Mouse (Mus musculus) R1 (cell line): ENCODE measurements at regions not wholly inside any gene's neighbourhood (a gene's known extent, or its start where the extent isn't known, plus 50 kb on each side); places are given as distances from the start of the nearest gene placed in this dataset.

Experiments used
- DNase-seq: peaks from one replicate; pipeline ENCODE4 v3.0.0-alpha.2; 2018; ENCODE audit warnings: low read depth, low spot score

DNA sequence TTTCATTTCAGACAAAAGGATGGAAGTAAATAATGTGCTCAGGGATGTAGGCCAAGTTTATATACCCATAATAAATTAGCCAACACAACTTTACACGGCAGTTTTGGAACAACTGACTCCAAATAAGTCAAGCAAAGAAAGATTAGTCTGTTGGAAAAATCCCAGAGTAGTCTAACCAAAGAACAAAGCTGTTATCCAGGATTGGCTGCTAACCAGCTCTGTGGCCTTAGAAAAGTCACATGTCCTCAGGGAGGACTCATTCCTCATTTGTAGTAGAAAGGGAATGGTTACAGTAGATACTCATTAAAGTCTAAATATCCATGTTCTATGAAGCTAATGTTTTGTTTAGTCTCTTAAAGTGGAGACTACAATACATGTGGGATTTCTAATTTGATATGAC, 130.6 kb upstream of the Mid1 start:
- DNase-seq, result no peak

DNA sequence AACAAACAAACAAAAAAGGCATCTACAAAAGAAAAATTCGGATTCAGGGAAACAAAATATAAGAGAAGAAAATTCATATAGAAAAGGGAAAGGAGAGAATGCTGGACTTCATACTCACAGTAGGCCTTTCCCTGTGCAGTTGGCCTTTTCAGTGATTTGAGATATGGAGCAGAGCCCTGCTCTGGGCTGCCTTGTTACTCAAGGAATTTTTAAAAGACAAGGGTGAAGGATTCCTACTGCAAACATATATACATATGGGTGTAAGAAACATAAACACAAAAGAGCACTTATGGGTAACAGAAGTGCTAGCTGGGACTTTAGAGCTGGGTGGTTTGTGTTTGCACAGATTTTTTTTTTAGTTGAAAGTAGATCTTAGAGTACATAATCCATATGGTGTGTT, 132.1 kb upstream of the Mid1 start:
- no peak for DNase-seq

DNA sequence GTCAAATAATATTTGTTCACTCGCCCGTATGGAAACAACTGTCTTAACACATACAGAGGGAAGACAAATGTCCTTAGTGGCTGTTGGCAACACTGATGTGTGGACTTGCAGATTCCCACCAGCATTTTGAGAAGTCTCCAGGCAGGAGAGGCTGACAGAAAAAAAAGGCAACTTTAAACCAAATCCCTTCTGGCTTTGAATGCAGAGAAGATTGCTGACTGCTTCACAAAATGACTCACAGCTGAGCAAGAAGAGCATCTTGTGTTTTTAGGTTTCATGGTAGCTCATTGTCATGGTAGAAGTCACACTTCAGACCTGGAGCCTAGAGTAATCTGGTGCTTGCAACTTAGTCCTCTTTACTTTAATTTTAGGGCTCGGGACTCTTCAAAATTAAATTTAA, 141.0 kb upstream of the Mid1 start:
- no peak for DNase-seq

DNA sequence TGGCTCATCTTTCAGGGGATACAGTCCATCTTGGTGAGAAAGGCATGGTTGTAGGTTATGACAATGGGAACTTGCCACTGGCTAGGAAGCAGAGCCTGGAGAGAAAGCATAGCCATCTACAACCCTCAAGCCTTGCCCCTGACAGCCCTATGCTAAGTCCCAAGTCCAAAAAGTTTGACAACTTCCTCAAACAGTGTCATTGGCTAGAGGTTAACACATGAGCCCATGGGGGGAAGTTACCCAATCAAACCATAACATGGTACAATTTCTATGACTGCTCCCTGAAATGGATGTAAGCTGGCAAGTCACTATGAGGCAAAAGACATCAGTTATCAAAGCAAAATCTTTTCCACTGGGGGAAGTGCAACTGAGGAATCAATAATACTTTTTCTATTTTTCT, 176.8 kb upstream of the Mid1 start:
- no peak for DNase-seq

DNA sequence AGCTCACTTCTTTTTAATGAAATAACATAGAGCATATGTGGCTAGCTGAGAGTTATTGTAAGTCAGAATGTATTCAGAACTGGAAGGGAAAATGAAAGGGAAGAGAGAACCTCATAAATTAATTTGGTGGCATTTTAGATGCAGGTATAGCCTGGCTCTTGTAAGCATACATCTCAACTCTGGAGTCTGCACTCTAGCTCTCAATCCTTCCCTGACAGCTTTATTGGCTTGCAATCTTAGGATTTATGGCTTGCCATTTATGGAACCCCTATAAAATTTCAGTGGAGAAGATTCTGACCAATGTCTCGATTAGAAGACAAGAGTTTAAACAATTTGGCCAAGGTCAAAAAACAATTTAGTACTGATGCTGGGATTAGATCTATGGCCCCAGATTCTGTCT, 173.4 kb upstream of the Hccs start:
- no peak for DNase-seq

DNA sequence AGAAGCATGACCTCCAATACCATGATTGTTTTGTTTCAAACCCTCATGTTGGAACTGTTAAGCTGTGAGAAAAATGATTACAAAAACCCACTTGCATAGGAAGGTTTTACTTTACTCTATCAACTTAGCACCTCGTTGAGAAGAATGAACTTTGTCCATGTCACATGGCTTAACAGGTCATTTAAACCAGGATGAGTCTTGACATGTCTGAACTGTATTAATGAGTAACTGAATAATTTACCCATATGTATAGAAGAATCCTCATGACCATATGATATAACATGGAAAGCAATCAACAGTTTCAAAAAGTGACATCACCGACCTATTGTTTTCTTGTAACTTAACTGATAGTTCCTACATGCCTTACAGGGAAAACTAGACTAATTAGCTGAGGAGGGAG, 153.3 kb upstream of the Hccs start:
- no peak for DNase-seq

DNA sequence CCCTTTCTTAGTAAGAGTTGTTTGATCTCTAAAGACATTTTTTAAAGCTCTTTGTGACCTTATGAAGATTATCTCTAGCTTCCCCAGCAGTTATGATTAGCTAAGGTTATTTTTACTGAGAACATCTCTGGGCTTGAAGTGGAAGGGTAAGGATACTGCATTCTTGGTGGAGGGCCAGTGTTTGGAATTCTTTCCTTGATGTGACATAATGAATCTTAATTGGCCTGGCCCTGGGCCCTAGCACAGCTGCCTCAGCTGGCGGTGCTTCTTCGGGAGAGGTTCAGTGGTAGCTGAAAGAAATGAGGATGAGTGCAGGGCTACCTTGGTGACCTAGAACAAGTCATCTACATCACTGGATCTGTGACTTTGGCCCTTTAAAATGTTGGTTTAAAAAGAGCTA, 150.5 kb upstream of the Hccs start:
- DNase-seq, result no peak

DNA sequence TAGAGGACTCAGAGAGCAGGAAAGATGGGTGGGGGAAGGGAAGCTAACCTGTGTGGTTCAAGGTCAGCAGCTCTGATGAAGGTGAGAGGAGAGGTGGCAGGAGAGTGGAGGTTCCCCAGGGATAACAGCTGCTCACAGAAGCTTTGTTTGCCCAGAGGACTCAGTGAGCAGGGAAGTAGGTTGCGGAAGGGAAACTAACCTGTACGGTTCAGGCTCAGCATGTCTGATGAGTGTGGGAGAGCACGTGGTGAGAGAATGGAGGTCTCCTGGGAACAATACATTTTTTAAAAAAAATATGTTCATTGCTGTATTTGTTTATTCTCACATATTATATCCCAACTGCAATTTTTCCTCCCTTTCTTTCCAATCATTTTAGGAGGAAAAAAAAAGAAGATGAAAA, 130.0 kb upstream of the Hccs start:
- DNase-seq, result no peak

DNA sequence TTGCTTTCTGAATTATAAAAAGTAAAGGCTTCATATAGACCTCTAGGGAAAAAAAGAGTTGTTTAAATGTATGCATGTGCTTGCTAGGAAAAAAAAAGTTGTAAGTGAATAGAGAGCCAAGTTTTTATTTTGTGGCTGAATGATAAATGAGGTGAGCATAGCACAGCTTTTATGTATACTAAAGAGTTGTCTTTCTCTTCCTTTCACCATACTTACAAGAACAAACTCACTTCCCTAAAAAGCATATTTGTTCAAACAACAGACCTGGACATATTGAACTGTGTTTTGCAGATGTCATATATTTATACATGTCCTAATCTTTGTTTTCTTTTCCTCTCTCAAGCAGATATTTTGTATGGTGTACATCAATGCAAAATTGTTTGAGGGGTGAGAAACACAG, 119.4 kb upstream of the Hccs start:
- no peak for DNase-seq

DNA sequence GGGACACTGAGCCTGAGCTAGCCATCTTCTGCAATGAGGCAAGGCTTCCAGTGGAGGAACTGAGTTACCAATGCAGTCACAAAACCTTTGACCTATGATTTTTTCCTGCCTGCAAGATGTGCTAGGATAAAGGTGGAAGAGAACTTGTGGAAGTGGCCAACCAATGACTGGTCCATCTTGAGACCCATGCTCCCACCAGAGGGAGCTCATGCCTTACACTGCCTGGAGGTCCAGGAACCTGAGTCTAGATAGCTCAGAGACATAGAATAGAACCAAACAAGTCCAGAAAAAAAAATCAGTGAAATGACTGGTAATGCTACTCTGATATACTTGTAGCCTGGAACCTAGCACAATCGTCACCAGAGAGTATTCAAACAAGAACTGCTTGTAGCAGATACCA, 118.5 kb upstream of the Hccs start:
- DNase-seq, result peak; percentile 0

DNA sequence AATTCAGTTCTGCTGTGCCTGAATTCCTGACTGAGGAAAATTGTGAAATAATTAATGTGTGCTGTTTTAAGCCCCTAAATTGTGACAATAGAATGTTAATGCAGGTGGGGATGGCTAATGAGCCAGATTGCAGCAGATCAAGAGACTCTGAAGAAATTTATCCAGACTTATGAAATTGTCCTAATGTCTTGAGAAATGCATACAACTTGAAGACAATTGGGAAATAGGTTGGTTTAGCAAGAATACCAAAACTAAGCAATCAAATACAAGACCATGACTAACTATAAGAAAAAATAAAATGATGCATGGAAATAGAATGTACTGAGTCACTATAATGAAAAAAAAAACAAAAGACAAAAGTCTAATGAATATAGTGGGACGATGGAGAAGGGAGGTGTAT, 113.7 kb upstream of the Hccs start:
- no peak for DNase-seq

DNA sequence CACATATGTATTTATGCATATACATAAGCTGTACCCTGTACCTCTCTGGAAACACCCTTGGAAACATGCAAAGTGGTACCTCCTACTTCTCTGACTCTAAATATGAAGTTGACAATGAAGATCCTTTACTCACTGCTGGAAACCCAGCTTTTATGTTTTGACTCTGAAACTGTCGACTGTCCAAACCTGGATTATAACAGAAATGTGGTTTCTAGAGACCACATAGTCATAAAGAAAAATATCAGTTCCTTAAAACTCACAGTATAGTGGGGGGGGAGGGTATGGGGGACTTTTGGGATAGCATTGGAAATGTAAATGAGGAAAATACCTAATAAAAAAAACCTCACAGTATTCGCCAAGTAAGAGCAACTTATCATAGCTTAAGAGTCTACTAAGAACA, 76.7 kb upstream of the Hccs start:
- no peak for DNase-seq

DNA sequence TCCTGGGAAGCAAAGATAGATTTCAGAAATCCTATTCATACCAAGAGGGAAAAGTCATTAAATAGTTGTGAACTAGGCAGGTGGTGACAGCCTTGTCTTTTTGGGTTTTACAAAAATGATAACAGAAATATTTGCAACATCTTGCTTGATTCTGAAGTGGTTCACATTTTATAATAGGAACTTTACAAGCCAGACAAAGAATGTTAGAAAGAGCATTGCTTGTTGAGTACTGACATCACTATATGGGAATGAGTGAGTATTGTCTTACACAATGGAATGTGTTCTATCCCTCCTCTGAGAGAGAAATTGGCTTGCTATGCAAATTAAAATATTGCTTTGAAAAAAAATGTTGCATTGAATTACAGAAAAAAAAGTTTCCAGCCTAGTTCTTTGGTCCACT, 66.5 kb upstream of the Hccs start:
- no peak for DNase-seq
